Mouse (Mus musculus) midbrain, embryonic 14.5 days (tissue): Measurements from ENCODE around the gene Kansl1l. TPM values are rescaled to one million over a fixed set of nuclear protein-coding genes. Genes with fewer than 3 reads are reported as not detected.
A peak's percentile ranks its signal among the peaks of the same experiment; 100 is the strongest.

Experiments
- ATAC-seq: fragments of 200-750 bp; cut with Nextera tagmentation; 2 replicates; pipeline ENCODE4 v1.8.0; 2017; ENCODE audit warnings: moderate number of reproducible peaks, moderate library complexity; ENCODE audit not compliant: low FRiP score, low TSS enrichment
- DNase-seq: peaks from one replicate; pipeline ENCODE4 v3.0.0-alpha.2; 2015
- H3K27ac ChIP-seq: fragments of 300-500 bp; sonication (generic); replicated peaks from 2 replicates; pipeline ENCODE4 v1.5.1; 2014; ENCODE audit warnings: mild to moderate bottlenecking, low read depth, low read length, moderate library complexity
- H3K27me3 ChIP-seq: fragments of 300-500 bp; sonication (generic); 2 replicates; pipeline ENCODE4 v1.6.1; 2014; ENCODE audit warnings: low read length, control low read depth, mixed read lengths; ENCODE audit not compliant: control insufficient read depth, insufficient read depth
- H3K36me3 ChIP-seq: fragments of 300-500 bp; sonication (generic); 2 replicates; pipeline ENCODE4 v1.6.1; 2014; ENCODE audit warnings: low read length, control low read depth; ENCODE audit not compliant: control insufficient read depth, insufficient read depth
- H3K4me1 ChIP-seq: fragments of 300-500 bp; sonication (generic); 2 replicates; pipeline ENCODE4 v1.6.1; 2014; ENCODE audit warnings: mild to moderate bottlenecking, antibody characterized with exemption, low read length, control low read depth; ENCODE audit not compliant: control insufficient read depth, insufficient read depth
- H3K4me2 ChIP-seq: fragments of 300-500 bp; sonication (generic); 2 replicates; pipeline ENCODE4 v1.6.1; 2014; ENCODE audit warnings: mild to moderate bottlenecking, low read length, moderate library complexity
- H3K4me3 ChIP-seq: fragments of 300-500 bp; sonication (generic); replicated peaks from 2 replicates; pipeline ENCODE4 v1.5.1; 2014; ENCODE audit warnings: low read depth, low read length
- H3K9ac ChIP-seq: fragments of 300-500 bp; sonication (generic); replicated peaks from 2 replicates; pipeline ENCODE4 v1.6.1; 2014; ENCODE audit warnings: mild to moderate bottlenecking, low read length, moderate library complexity
- H3K9me3 ChIP-seq: fragments of 300-500 bp; sonication (generic); 2 replicates; pipeline ENCODE4 v1.6.1; 2016; ENCODE audit warnings: low read length, control low read depth, mixed read lengths; ENCODE audit not compliant: control insufficient read depth
- WGBS: fragments of 180-500 bp; shearing (Covaris S2); extraction: QIAGEN DNeasy Blood & Tissue Kit; methylation state at CpG from one replicate; pipeline ENCODE4 v1.1.7; 2014; 5-methylcytosine and 5-hydroxymethylcytosine counted together
- polyA plus RNA-seq: library from polyadenylated mRNA; unstranded; fragments of >200 nt; fragmentation: Nextera tagmentation; extraction: Ambion mirVana; gene quantifications from 2 replicates; pipeline ENCODE4 v1.2.1, GENCODE M21; 2014

Kansl1l gene
- 13.9 and 15.9 TPM in 2 replicates for polyA plus RNA-seq

- WGBS, result under 1% methylated on average over 49 of the region's 56 CpGs
- H3K4me3 ChIP-seq, result peak within 1 kb of the TSS; percentile 86
- peaks cover 25% of the 10 kb centered on the region for H3K4me1 ChIP-seq
- H3K4me2 ChIP-seq, result peak within 1 kb of the TSS; percentile 84
- no peaks in the 10 kb centered on the region for H3K9me3 ChIP-seq
- peak; percentile 98 for DNase-seq
- no peaks in the 10 kb centered on the region for H3K36me3 ChIP-seq
- peak within 1 kb of the TSS; percentile 95 for H3K9ac ChIP-seq
- ATAC-seq, result peak; percentile 91
- H3K27ac ChIP-seq, result peak within 1 kb of the TSS; percentile 99
- no peaks in the 10 kb centered on the region for H3K27me3 ChIP-seq
These were observed at the start of gene Kansl1l for GRCm38 (mm10) chr1:66817453-66817839. Kansl1l (minus strand) TSS chr1:66817562.

- Histone ChIP-seq H3K27ac (no peak overlapping the region), H3K4me2 (no peak overlapping the region), H3K4me3 (no peak overlapping the region), H3K9me3 (no peaks in the 10 kb centered on the region), H3K4me1 (0 out of 2 replicates have a peak, but pooled peaks cover 2% of the 10 kb centered on the region), H3K36me3 (no peaks in the 10 kb centered on the region), H3K9ac (no peak overlapping the region), H3K27me3 (no peaks in the 10 kb centered on the region)
- no peak for DNase-seq
- ATAC-seq, result no peak
- 84% methylated on average over 4 of the region's 4 CpGs for WGBS
These were observed 48.3 kb upstream of the Kansl1l start for GRCm38 (mm10) chr1:66865633-66866032.

DNA sequence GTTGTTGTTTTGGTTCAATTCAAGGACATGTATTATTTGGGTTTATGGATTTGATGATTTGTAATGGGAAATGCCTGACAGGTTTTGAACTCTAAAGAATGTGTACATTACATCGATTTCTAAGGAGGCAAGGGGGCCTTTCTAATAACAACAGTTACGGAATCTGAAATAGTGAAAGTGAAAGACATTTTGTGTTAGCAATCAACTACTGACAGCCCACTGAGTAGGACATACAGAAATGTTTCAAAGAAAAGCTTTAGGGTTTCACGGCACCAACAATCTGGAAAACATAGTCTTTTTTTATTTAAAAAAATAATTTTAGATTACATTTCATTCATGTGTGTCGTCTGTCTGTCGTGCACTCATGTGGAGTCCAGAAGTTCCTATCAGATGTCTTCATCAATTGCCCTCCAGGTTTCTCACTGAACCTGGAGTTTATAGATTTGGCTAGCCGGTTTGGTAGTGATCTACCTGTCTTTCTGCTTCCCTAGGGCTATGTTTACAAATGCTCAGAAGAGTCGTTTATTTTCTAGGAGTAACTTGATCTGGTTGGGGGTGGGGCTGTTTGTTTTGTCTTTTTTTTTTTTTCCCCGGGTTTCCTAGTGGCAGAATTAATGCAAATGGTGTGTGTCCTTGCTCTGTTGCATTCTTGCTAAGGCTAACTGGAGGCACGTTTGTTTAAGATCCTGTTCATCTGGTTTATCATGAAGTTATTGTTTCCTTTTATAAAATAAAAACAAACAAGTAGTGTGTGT is 46.6 kb upstream of the Kansl1l start:
- Histone ChIP-seq H3K9ac (no peak overlapping the region; the same call in 1 of the 2 replicates), H3K4me1 (0 out of 2 replicates have a peak, but pooled peaks cover 2% of the 10 kb centered on the region), H3K9me3 (0 out of 2 replicates have a peak, but pooled peaks cover 4% of the 10 kb centered on the region), H3K4me3 (peak overlapping the region; percentile 78), H3K27me3 (no peaks in the 10 kb centered on the region), H3K27ac (no peak overlapping the region), H3K36me3 (no peaks in the 10 kb centered on the region), H3K4me2 (peak overlapping the region; percentile 72)
- ATAC-seq (no peak), DNase-seq (peak; percentile 6)
- 15% methylated on average over 9 of the region's 9 CpGs for WGBS

- Histone ChIP-seq H3K9me3 (peaks cover 7% of the 10 kb centered on the region; the same call in 1 of the 2 replicates), H3K4me3 (peak within 1 kb of the TSS; percentile 78), H3K4me1 (0 out of 2 replicates have a peak, but pooled peaks cover 2% of the 10 kb centered on the region), H3K27ac (peak within 1 kb of the TSS; percentile 26), H3K36me3 (no peaks in the 10 kb centered on the region), H3K27me3 (no peaks in the 10 kb centered on the region), H3K9ac (peak within 1 kb of the TSS; percentile 75), H3K4me2 (peak within 1 kb of the TSS; percentile 72)
- ATAC-seq (peak; percentile 83), DNase-seq (peak; percentile 70)
- WGBS, result 1% methylated on average over 82 of the region's 85 CpGs
These were observed 45.5 kb upstream of the Kansl1l start, which contains the start of gene Acadl for GRCm38 (mm10) chr1:66862712-66863511. Acadl (minus strand) TSS chr1:66863277.

DNA sequence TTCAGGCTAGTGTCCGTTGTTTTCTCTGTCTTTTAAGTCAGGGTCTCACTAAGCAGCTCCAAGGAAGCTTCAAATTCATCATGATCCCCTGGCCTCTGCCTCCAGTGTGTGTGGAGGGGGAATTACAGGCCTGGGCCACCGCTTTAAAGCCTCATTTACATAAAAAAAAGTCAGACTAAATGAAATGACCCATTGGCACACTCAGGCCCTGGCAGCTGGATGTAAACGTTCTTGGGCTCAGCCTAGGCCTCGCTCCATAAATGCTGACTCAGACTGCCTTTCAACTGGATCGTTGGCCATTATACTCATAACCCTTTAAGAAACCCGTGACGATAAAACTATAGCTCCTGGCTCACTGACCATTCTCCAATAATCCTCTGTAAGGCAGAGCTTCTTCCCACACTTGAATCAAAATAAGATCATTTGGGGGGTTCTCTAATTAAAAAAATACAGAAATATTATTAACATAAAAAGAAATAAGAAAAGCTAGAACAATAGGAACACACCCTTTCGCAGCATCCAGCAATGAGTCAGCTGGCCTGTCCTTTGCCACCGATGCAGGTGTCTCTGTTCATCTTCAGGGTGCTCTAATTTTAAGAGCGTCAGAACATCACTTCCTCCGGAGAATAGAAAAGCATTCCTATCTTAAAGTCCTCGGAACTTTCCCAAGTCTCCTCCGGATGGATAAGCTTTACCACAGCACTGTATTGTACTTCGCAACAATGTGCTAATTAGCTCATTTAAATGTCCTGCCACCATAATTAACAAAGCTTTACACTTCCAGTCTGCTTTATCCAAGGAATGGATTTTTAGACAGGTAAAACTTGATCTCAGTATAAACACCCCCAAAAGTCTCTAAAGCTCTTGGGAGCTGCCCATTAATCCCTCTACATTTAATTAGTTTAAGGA is 44.7 kb upstream of the Kansl1l start:
- 11% methylated on average over 14 of the region's 14 CpGs for WGBS
- ATAC-seq, result 0 out of 2 replicates have a peak, but pooled peaks have one; percentile 34
- Histone ChIP-seq H3K4me1 (0 out of 2 replicates have a peak, but pooled peaks cover 2% of the 10 kb centered on the region), H3K27me3 (no peaks in the 10 kb centered on the region), H3K27ac (no peak overlapping the region), H3K36me3 (no peaks in the 10 kb centered on the region), H3K4me2 (peak overlapping the region; percentile 72), H3K4me3 (peak overlapping the region; percentile 78), H3K9ac (no peak overlapping the region; the same call in 1 of the 2 replicates), H3K9me3 (peaks cover 7% of the 10 kb centered on the region; the same call in 1 of the 2 replicates)
- DNase-seq, result peak; percentile 52

GRCm38 (mm10) chr1:66847506-66847905 is 30.1 kb upstream of the Kansl1l start:
- 96% methylated on average over 4 of the region's 4 CpGs for WGBS
- Histone ChIP-seq H3K36me3 (no peaks in the 10 kb centered on the region; the same call in 1 of the 2 replicates), H3K27ac (no peak overlapping the region), H3K27me3 (no peaks in the 10 kb centered on the region), H3K4me3 (no peak overlapping the region), H3K9ac (no peak overlapping the region), H3K9me3 (no peaks in the 10 kb centered on the region), H3K4me2 (no peak overlapping the region), H3K4me1 (no peaks in the 10 kb centered on the region)
- ATAC-seq, result no peak
- DNase-seq, result no peak

- 89% methylated on average over 5 of the region's 5 CpGs for WGBS
- Histone ChIP-seq H3K9me3 (no peaks in the 10 kb centered on the region), H3K4me3 (no peak overlapping the region), H3K9ac (no peak overlapping the region), H3K4me1 (no peaks in the 10 kb centered on the region), H3K27ac (no peak overlapping the region), H3K36me3 (no peaks in the 10 kb centered on the region; the same call in 1 of the 2 replicates), H3K4me2 (no peak overlapping the region), H3K27me3 (no peaks in the 10 kb centered on the region)
- ATAC-seq (no peak), DNase-seq (no peak)
These were observed 28.4 kb upstream of the Kansl1l start for GRCm38 (mm10) chr1:66845690-66846318.
